Mouse (Mus musculus) intestine, postnatal 0 days (tissue): ENCODE measurements at regions not wholly inside any gene's neighbourhood (a gene's known extent, or its start where the extent isn't known, plus 50 kb on each side); places are given as distances from the start of the nearest gene placed in this dataset.

ENCODE experiments used
- ATAC-seq: fragments of 200-750 bp; cut with Nextera tagmentation; 2 replicates; pipeline ENCODE4 v1.8.0; 2017; ENCODE audit warnings: mild to moderate bottlenecking, moderate TSS enrichment, moderate library complexity
- H3K27ac ChIP-seq: fragments of 300-500 bp; sonication (generic); 2 replicates; pipeline ENCODE4 v1.5.1; 2014; ENCODE audit warnings: mild to moderate bottlenecking, low read depth, low read length, moderate library complexity
- H3K27me3 ChIP-seq: fragments of 300-500 bp; sonication (generic); replicated peaks from 2 replicates; pipeline ENCODE4 v1.6.1; 2014; ENCODE audit warnings: low read length, mixed read lengths; ENCODE audit not compliant: control insufficient read depth, insufficient read depth
- H3K36me3 ChIP-seq: fragments of 300-500 bp; sonication (generic); 2 replicates; pipeline ENCODE4 v1.6.1; 2014; ENCODE audit warnings: mild to moderate bottlenecking, moderate library complexity; ENCODE audit not compliant: control insufficient read depth, insufficient read depth
- H3K4me1 ChIP-seq: fragments of 300-500 bp; sonication (generic); replicated peaks from 2 replicates; pipeline ENCODE4 v1.6.1; 2014; ENCODE audit warnings: antibody characterized with exemption, low read length, mixed read lengths; ENCODE audit not compliant: control insufficient read depth, insufficient read depth
- H3K4me2 ChIP-seq: fragments of 300-500 bp; sonication (generic); replicated peaks from 2 replicates; pipeline ENCODE4 v1.6.1; 2014; ENCODE audit warnings: low read depth, mild to moderate bottlenecking, moderate library complexity
- H3K4me3 ChIP-seq: fragments of 300-500 bp; sonication (generic); 2 replicates; pipeline ENCODE4 v1.5.1; 2014; ENCODE audit warnings: low read depth, low read length
- H3K9ac ChIP-seq: fragments of 300-500 bp; sonication (generic); 2 replicates; pipeline ENCODE4 v1.6.1; 2014; ENCODE audit warnings: mild to moderate bottlenecking, low read depth, low read length
- H3K9me3 ChIP-seq: fragments of 300-500 bp; sonication (generic); 2 replicates; pipeline ENCODE4 v1.6.1; 2016; ENCODE audit warnings: mixed run types; ENCODE audit not compliant: control insufficient read depth
- CTCF ChIP-seq: sonication (generic); IDR thresholded peaks from 2 replicates; pipeline ENCODE4 v1.5.1; 2016; ENCODE audit warnings: low read depth, mild to moderate bottlenecking, control low read depth, antibody characterized with exemption, moderate library complexity
- WGBS: fragments of 180-500 bp; shearing (Covaris S2); extraction: QIAGEN DNeasy Blood & Tissue Kit; methylation state at CpG from one replicate; pipeline ENCODE4 v1.1.7; 2014; 5-methylcytosine and 5-hydroxymethylcytosine counted together

DNA sequence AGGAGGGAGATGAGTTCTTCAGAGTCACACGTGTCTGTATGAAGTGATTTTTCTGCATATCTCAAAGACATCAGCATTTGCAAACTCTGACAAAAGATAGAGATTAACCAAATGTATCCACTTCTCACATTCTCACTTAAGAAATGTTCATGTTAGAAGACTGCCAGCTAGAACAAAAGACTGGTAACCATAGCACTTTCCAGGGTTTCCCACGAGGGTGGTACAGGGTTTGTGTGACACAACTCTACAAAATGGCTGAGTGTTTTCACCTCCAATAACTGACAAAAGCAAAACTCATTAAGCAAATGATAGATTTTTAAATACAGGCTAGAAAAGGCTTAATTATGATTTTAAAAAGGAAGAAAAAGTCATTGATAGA, 523.0 kb downstream of the Etv1 start:
- no peak for ATAC-seq
- Histone ChIP-seq H3K4me1 (no peaks in the 10 kb centered on the region), H3K9me3 (no peaks in the 10 kb centered on the region), H3K36me3 (no peaks in the 10 kb centered on the region), H3K27me3 (no peaks in the 10 kb centered on the region), H3K9ac (no peak overlapping the region), H3K4me3 (no peak overlapping the region), H3K27ac (no peak overlapping the region), H3K4me2 (no peak overlapping the region)
- WGBS, result 52% methylated on average over 2 of the region's 2 CpGs
- no peak for TF ChIP-seq CTCF

DNA sequence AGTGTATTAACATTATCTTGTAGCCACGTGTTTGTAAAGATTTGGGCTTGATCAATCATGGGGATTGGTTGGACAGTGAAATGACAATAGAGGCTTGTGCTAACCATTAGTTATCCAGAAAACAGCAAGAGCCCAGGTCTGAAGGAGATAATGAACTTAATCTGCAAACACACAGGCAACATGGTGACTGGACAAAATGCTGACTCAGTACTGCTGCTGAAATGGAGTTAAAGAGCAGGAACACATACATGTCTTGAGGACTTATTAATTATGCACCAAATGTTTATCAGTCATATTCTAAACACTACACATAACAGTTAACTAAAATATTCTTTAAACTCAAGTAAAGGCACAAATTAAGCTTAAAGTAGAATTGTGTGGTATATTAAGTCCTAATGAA, 528.6 kb downstream of the Etv1 start:
- ATAC-seq, result no peak
- Histone ChIP-seq H3K4me1 (no peaks in the 10 kb centered on the region), H3K27me3 (no peaks in the 10 kb centered on the region), H3K4me3 (no peak overlapping the region), H3K36me3 (no peaks in the 10 kb centered on the region), H3K9ac (no peak overlapping the region), H3K9me3 (no peaks in the 10 kb centered on the region), H3K27ac (no peak overlapping the region), H3K4me2 (no peak overlapping the region)
- 64% methylated on average over 1 of the region's 1 CpGs for WGBS
- TF ChIP-seq CTCF, result no peak

DNA sequence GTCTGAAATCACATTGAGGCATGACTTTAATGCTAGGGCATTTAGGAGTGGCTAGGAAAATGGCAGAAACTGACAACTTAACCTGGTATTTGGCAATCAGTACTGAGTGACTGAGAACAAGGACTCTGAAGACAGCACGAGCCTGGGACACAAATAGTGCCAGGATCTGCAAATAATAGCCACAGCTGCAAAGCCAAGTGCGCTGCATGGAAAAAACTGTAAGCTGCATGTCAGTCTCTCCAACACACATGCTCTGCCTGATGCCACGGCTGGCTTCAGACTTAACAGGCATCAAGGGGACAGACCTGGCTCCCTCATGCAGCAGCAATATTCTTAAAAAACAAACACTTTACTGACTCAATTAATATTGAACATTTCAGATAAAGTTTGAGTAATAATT, 530.7 kb downstream of the Etv1 start:
- H3K36me3 ChIP-seq, result no peaks in the 10 kb centered on the region
- no peak overlapping the region for H3K4me3 ChIP-seq
- no peaks in the 10 kb centered on the region for H3K9me3 ChIP-seq
- H3K4me1 ChIP-seq, result no peaks in the 10 kb centered on the region
- H3K9ac ChIP-seq, result no peak overlapping the region
- H3K4me2 ChIP-seq, result no peak overlapping the region
- H3K27ac ChIP-seq, result no peak overlapping the region
- no peak for TF ChIP-seq CTCF
- no peaks in the 10 kb centered on the region for H3K27me3 ChIP-seq
- ATAC-seq, result no peak
- 70% methylated on average over 3 of the region's 3 CpGs for WGBS

DNA sequence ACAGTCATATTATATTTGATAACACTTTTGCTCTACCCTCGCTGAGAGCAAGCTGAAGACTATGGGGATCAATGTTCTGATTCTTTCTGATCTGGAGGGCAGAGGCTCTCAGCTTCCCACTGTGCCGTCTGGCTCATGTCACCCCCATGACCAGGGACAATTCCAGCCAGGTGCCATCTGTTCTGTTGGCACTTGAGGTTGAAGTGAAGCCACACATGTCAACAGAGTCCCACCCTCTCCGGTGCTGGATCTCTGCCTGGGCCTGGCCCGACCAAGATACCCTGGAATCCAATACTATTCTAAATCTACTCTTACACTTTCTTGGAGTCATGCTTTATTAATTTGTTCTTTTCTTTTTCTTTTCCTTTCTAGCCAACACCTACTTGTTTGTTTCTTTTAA, 538.0 kb downstream of the Etv1 start:
- Histone ChIP-seq H3K4me1 (no peaks in the 10 kb centered on the region), H3K27me3 (no peaks in the 10 kb centered on the region), H3K9ac (no peak overlapping the region), H3K9me3 (no peaks in the 10 kb centered on the region), H3K27ac (no peak overlapping the region), H3K4me3 (no peak overlapping the region), H3K4me2 (no peak overlapping the region), H3K36me3 (no peaks in the 10 kb centered on the region)
- WGBS, result 81% methylated on average over 4 of the region's 4 CpGs
- no peak for TF ChIP-seq CTCF
- no peak for ATAC-seq

DNA sequence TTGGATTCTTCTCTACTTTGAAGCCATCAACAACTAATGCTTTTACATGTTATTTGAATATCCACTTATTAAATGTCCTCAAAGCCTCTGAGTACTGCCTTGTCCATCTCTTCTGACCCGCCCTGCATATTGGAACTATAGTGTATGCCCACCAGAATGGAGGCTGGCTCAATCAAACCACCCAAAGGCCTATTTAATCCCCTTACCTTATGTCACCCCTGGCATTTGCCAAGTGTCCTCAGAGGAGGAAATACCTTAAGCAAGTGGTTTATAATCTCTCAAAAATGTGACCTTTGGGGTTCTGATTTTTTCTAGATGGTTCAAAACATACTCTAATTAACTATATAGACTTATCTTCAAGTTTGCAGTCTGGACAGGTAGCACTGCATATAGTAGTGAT, 542.3 kb downstream of the Etv1 start:
- Histone ChIP-seq H3K27ac (no peak overlapping the region), H3K4me2 (no peak overlapping the region), H3K36me3 (no peaks in the 10 kb centered on the region), H3K4me3 (no peak overlapping the region), H3K9me3 (no peaks in the 10 kb centered on the region), H3K4me1 (no peaks in the 10 kb centered on the region), H3K27me3 (no peaks in the 10 kb centered on the region), H3K9ac (no peak overlapping the region)
- 77% methylated on average over 1 of the region's 1 CpGs for WGBS
- TF ChIP-seq CTCF, result no peak
- no peak for ATAC-seq

DNA sequence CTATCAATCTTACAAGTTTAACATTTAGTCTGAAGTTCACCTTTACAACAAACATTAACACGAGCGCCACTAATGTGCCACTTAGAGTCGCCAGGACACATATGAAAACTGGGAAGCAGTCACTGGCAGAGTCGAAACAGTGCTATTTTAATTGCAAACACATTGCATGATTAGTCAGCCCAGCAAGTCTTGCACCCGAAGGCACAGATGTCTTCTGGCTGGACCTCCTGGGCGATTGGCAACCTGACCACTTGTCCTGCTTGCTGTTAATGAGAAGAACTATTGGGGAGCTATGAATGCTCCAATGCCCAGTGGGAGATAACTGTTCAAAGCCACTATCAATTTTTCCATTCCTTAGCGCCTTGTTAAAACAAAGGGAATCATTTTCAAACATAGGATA, 547.0 kb downstream of the Etv1 start:
- no peak for ATAC-seq
- H3K9me3 ChIP-seq, result no peaks in the 10 kb centered on the region
- no peak overlapping the region for H3K27ac ChIP-seq
- 87% methylated on average over 7 of the region's 7 CpGs for WGBS
- no peaks in the 10 kb centered on the region for H3K36me3 ChIP-seq
- TF ChIP-seq CTCF, result no peak
- no peaks in the 10 kb centered on the region for H3K4me1 ChIP-seq
- no peak overlapping the region for H3K4me3 ChIP-seq
- H3K27me3 ChIP-seq, result no peaks in the 10 kb centered on the region
- H3K4me2 ChIP-seq, result no peak overlapping the region
- no peak overlapping the region for H3K9ac ChIP-seq

DNA sequence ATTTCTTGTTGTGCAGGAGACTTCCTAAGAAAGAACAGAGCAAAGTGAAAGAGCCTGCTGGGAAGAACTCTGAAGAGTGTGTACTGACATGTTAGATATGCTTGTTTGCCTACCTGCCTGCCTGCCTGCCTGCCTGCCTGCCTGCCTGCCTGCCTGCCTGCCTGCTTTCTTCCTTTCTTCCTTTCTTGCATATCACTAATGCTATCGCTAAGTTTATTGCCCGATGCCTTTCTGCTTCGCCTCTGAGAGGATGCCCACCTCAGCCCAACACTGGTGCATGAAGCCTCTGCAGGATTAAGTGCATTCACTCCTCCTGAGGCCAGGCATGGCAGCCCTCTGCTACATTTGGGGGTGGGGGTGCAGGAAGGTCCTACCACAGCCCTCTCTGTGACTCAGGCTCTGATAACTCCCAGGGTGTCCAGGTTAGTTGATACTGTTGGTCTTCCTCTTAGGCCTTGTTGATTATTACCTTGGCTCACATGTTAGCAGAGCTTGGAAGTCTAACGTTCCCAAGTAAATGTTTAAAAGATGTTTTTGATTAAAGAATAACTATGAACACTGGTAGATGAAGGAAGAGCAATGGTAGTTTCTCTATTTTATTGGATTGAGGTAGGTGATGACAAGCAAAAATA, 547.6 kb downstream of the Etv1 start:
- ATAC-seq, result no peak
- WGBS, result 56% methylated on average over 4 of the region's 4 CpGs
- no peak overlapping the region for H3K9ac ChIP-seq
- no peak for TF ChIP-seq CTCF
- H3K27me3 ChIP-seq, result no peaks in the 10 kb centered on the region
- no peak overlapping the region for H3K27ac ChIP-seq
- H3K4me1 ChIP-seq, result no peaks in the 10 kb centered on the region
- H3K36me3 ChIP-seq, result no peaks in the 10 kb centered on the region
- H3K4me3 ChIP-seq, result no peak overlapping the region
- H3K4me2 ChIP-seq, result no peak overlapping the region
- H3K9me3 ChIP-seq, result no peaks in the 10 kb centered on the region
